Mouse (Mus musculus) cerebellum, adult 2 months (tissue): ENCODE measurements around the gene Ptpn13. TPM values are rescaled to one million over a fixed set of nuclear protein-coding genes. Genes with fewer than 3 reads are reported as not detected.

Source experiments
- DNase-seq, 2 experiments: peaks; one replicate each; pipeline ENCODE4 v3.0.0; 2021
- H3K27ac ChIP-seq: fragments of 200-500 bp; 2 replicates; pipeline ENCODE4 v1.5.1; 2012; ENCODE audit warnings: low read length, control low read depth, inconsistent platforms; ENCODE audit not compliant: insufficient read depth
- H3K27me3 ChIP-seq: fragments of 200-500 bp; 2 replicates; pipeline ENCODE4 v1.6.1; 2012; ENCODE audit warnings: inconsistent platforms, mild to moderate bottlenecking, low read length, moderate library complexity; ENCODE audit not compliant: control insufficient read depth, insufficient read depth
- H3K4me1 ChIP-seq: fragments of 200-500 bp; 2 replicates; pipeline ENCODE4 v1.6.1; 2011; ENCODE audit warnings: low read length; ENCODE audit not compliant: control insufficient read depth, insufficient read depth
- H3K4me3 ChIP-seq: fragments of 200-500 bp; replicated peaks from 2 replicates; pipeline ENCODE3; 2011; ENCODE audit warnings: mild to moderate bottlenecking, low read depth, low read length, control low read depth; ENCODE audit not compliant: insufficient read depth
- CTCF ChIP-seq: fragments of 200-500 bp; IDR thresholded peaks from 2 replicates; pipeline ENCODE4 v1.5.1; 2011; ENCODE audit warnings: low read depth, mild to moderate bottlenecking, control low read depth, low read length, moderate library complexity, borderline replicate concordance; ENCODE audit not compliant: insufficient read depth
- POLR2A ChIP-seq: fragments of 200-500 bp; IDR thresholded peaks from 2 replicates; pipeline ENCODE4 v1.6.1; 2011; ENCODE audit warnings: low read length, control low read depth, borderline replicate concordance; ENCODE audit not compliant: insufficient read depth
- WGBS: fragments of 180-500 bp; shearing (Covaris S2); methylation state at CpG from one replicate; pipeline ENCODE4 v1.1.7; 2018; 5-methylcytosine and 5-hydroxymethylcytosine counted together
- polyA plus RNA-seq: library from polyadenylated mRNA; depleted of rRNA; stranded (reverse); fragments of >200 nt; gene quantifications from 2 replicates; pipeline ENCODE4 v1.2.3, GENCODE M21; 2012

The Ptpn13 gene
- polyA plus RNA-seq, 1 experiment = 6.1 TPM

DNA sequence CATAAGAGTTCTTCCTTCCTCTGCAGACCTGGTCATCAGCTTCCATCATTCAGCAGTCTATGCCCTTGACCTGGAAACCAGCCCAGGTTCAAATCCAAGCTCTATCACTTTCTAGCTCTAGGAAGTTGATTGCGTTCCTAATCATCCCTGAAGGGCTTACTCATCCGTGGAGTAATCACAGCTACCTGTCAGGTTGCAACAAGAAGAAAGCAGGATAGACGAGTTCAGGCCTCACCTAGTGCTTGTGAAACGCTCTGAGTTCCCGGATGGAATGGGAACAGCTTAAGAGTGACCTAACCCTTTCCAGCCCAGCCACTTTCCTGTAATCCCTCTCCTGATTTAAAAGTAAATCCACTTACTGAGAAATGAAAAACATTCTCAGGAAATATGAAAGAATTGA lies 185.2 kb downstream of the Ptpn13 start:
- WGBS = 81% methylated on average over 5 of the region's 5 CpGs
- no peaks in the 10 kb centered on the region for H3K4me1 ChIP-seq
- H3K27ac ChIP-seq = no peak overlapping the region
- no peaks in the 10 kb centered on the region for H3K27me3 ChIP-seq
- TF ChIP-seq CTCF (no peak), POLR2A (no peak)
- no peak overlapping the region for H3K4me3 ChIP-seq
- no peak for DNase-seq

DNA sequence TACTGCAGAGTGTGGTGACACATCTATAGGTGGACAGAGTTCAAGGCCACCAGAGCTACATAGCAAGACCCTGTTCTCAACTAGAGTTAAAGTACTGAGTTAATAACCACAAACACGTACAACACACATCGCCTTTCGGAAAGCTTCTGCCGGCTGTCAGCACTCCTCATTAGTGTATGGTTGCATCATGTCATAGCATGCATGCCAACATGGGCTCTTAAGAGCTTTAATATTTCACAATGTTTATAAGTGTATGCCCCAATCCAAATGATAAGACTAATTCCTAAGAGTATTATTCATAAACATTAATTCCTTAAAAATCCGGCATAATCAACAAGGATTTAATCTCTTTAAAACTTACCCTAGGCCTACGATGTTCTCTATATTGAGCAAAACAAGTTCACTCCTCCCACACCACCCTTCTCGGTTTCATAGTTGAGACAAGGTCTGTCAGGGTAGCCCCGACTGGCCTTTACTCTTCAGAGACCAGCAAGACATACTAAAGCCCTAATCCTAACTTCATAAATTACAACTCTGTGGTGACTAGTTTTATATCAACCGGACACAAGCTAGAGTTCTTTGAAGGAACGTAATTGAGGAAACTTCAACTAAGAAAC lies 186.0 kb downstream of the Ptpn13 start:
- no peak for DNase-seq
- TF ChIP-seq CTCF = no peak
- Histone ChIP-seq H3K4me1 (no peaks in the 10 kb centered on the region), H3K27me3 (no peaks in the 10 kb centered on the region), H3K27ac (no peak overlapping the region), H3K4me3 (no peak overlapping the region)
- WGBS = 94% methylated on average over 10 of the region's 10 CpGs

DNA sequence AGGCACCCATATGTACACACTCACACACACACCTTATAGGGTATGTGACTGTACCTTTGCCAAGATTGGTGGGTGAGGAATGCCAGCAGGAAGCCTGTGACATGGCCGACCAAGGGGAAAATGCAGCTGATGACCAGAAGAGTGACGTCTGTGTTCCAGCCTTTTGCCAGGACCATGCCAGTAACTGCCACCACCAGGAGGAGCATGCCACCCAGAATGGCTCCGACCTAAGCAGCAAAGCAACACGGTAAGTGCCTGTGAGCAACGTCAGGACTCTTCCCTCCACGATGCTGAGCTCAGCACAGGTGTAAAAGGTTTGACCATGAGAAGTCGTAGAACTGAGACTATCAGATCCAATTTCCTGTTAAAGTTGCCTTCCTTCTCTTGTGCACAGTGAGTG lies 187.3 kb downstream of the Ptpn13 start:
- 62% methylated on average over 7 of the region's 7 CpGs for WGBS
- TF ChIP-seq CTCF (no peak), POLR2A (no peak)
- no peak overlapping the region for H3K4me3 ChIP-seq
- H3K27me3 ChIP-seq = no peaks in the 10 kb centered on the region
- no peaks in the 10 kb centered on the region for H3K4me1 ChIP-seq
- no peak for DNase-seq
- no peak overlapping the region for H3K27ac ChIP-seq

DNA sequence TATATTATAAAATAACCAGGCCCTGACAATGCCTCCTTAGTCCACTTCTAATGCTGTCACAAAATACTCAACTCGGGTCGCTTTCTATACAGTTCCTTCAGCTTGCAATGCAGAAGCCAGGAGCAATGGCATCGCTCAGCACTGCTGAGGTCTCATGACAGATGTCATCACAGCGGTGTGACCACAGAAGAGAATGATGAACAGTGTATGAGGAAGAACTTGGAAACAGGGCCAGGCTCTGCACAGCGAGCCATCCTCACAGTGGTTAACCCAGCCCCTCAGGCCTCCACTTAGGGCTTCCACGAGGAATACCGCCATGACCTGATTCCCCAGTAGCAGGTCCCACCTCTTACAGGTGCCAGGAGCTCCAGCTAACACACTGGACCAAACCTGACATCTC lies 189.4 kb downstream of the Ptpn13 start:
- DNase-seq = no peak
- TF ChIP-seq CTCF (no peak), POLR2A (no peak)
- Histone ChIP-seq H3K27ac (no peak overlapping the region), H3K4me3 (no peak overlapping the region), H3K4me1 (no peaks in the 10 kb centered on the region), H3K27me3 (no peaks in the 10 kb centered on the region)
- WGBS = 73% methylated on average over 7 of the region's 7 CpGs

DNA sequence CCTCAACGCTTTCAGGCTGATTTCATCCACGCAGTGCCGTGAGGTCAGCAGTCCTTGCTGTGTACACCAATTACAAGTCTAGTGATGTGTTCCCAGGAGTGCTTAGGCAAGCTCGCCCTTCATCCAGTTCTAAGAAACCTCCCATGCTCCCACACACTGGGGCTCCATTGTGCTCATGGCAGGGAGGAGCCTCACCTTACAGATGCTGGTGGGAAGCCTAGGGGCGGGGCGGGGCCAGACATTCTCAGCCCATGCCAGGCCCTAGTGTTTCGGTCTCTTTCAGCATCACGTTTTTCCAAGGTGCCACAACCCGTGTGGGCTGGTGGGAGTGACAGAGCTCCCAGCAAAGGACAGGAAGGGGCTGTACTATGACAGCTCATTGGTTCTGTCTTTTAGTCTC lies 192.2 kb downstream of the Ptpn13 start:
- no peak for DNase-seq
- Histone ChIP-seq H3K27ac (no peak overlapping the region), H3K27me3 (no peaks in the 10 kb centered on the region), H3K4me1 (no peaks in the 10 kb centered on the region), H3K4me3 (no peak overlapping the region)
- no peak for TF ChIP-seq CTCF
- TF ChIP-seq POLR2A = no peak
- WGBS = 76% methylated on average over 9 of the region's 9 CpGs

DNA sequence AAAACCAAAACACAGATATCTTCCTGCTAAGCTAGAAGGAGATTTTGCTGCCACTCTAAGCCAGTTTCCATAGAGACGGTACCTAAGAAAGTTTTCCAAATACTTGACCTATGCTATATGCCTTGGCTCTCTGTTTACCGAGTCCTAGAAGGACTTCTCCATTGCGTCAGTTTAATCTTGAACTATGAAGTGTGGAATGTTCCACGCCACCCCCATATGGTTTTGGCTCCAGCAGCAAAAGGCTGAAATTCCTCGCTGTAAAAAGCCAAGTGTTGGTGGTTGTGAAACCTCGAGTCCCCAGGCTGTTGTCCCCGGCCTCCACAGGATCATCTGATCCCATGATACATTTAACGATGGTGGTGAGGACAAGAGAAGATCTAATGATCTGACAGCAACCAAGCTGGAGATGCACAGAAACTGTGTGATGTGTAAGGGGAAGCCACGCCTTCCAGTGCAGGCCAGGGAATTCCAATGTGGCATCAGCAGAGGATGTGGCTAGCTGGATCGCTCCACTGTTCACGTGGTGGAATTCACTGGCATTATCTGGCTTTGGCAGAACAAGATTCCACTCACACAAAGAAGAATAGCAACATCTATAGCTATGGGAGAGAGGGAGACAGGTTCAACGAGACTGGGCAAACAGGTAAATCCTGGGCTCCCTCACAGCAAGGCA lies 195.4 kb downstream of the Ptpn13 start:
- WGBS = 81% methylated on average over 12 of the region's 12 CpGs
- H3K27ac ChIP-seq = no peak overlapping the region
- no peak overlapping the region for H3K4me3 ChIP-seq
- H3K27me3 ChIP-seq = no peaks in the 10 kb centered on the region
- H3K4me1 ChIP-seq = no peaks in the 10 kb centered on the region
- no peak for DNase-seq
- TF ChIP-seq CTCF (no peak), POLR2A (no peak)

DNA sequence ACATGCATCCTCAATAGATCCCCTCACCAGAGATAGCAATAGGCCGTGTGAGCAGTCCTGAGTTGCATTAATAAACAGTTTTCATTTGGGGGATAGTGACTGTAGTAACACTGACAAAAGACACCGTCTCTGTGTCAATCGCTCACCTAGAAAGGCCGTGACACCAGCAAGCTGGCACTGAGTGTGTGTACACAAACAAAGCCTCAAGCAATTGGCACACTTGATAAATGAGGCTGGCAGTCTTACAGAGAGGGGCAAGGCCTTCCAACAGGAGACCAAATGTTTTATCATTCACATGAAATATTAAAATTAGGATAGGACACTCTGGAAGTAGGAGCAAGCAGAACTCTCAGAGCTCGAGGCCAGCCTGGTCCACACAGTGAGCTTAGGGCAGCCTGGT lies 197.3 kb downstream of the Ptpn13 start:
- Histone ChIP-seq H3K27me3 (no peaks in the 10 kb centered on the region), H3K4me1 (no peaks in the 10 kb centered on the region), H3K27ac (no peak overlapping the region), H3K4me3 (no peak overlapping the region)
- 43% methylated on average over 5 of the region's 5 CpGs for WGBS
- TF ChIP-seq POLR2A = no peak
- TF ChIP-seq CTCF = no peak
- DNase-seq = no peak

DNA sequence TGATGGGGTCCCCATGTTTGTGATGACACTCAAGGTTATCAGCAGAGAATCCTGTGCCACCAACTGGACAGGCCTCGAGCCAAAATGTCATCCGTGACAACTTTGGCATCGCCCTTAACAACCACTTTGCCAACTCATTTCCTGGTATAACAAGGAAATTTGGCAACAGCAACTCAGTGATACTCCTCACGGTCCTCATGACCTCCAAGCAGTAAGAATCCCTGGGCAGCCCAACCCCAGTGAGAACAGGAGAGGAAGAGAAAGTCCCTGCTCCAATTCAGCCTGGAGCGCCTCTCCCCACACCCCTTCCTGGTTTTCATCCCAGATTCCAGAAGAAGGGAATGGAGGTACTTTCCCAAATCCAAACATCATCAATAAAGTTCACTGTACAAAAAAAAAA lies 199.8 kb downstream of the Ptpn13 start:
- no peak for DNase-seq
- 39% methylated on average over 5 of the region's 5 CpGs for WGBS
- H3K27me3 ChIP-seq = no peaks in the 10 kb centered on the region
- no peak for TF ChIP-seq POLR2A
- no peak for TF ChIP-seq CTCF
- no peaks in the 10 kb centered on the region for H3K4me1 ChIP-seq
- no peak overlapping the region for H3K4me3 ChIP-seq
- H3K27ac ChIP-seq = no peak overlapping the region
